Mouse (Mus musculus) lung, postnatal 0 days (tissue): Measurements from ENCODE around the gene Med13l.

Experiments used
- CTCF ChIP-seq: IDR thresholded peaks from 2 replicates; pipeline ENCODE4 v1.5.1; 2016; ENCODE audit warnings: antibody characterized with exemption, mild to moderate bottlenecking
- EP300 ChIP-seq: IDR thresholded peaks from 2 replicates; pipeline ENCODE4 v1.6.1; 2016; ENCODE audit warnings: antibody characterized with exemption, mild to moderate bottlenecking, control low read depth

DNA sequence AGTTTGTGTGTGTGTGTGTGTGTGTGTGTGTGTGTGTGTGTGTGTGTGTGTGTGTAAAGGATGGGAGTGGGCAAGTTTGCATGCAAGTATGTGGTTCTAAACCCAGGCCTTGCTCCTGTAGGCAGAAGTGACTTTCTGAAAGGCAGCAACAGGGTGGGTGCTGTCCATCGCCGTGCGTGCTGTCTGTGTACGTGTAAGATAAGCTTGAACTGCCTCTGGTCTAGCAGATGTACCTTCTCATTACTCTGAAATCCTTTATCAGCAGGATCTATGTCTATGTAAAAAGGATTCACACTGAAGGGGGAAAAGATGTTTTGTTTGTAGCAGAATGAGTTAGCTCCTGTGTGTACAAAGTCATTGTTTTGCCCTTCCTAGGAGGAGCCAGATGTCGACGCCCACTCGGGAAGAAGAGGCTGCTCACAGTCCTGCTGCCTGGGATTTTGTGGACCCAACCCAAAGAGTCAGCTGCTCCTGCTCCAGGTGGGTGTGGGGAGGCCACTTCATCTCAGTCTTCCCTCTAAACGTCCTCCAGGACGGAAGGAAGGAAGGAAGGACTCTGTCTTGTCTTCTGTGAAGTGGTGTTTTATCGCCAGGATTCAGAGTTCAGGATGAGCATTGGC, 165.5 kb downstream of the Med13l start:
- TF ChIP-seq CTCF (no peak), EP300 (no peak; the same call in 1 of the 2 replicates)
